Mouse (Mus musculus) heart, adult 2 months (tissue): ENCODE results near the gene Neurl2.

Experiments
- CTCF ChIP-seq: fragments of 200-600 bp; IDR thresholded peaks from 2 replicates; pipeline ENCODE4 v1.8.1; 2022; ENCODE audit warnings: antibody characterized with exemption, mild to moderate bottlenecking, moderate library complexity
- EP300 ChIP-seq: fragments of 200-500 bp; IDR thresholded peaks from 2 replicates; pipeline ENCODE4 v1.6.1; 2011; ENCODE audit warnings: low read depth, low read length, control low read depth; ENCODE audit not compliant: insufficient read depth

DNA sequence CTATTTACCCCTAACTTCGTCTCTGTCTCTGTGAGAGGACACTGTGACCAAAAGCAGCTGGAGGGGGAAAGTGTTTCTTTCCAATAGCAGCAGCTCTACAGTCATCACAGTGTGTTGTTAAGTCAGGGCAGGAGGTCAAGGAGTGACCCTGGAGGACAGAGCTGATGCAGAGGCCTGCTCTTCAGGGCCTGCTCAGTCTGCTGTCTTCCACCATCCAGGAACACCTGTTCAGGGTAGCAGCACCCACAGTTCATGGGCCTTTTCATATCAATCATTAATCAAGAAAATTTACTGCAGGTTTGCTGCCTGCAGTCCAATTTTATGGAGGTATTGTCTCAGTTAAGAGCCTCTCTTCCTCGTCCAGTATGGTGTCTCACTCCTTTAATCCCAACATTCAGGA is 19.7 kb downstream of the Neurl2 start:
- TF ChIP-seq EP300 (no peak), CTCF (no peak)
